Mouse (Mus musculus) fat pad, adult 2 months (tissue): Measurements from ENCODE around the gene Parp3.

Source experiments
- DNase-seq: peaks from one replicate; pipeline ENCODE4 v3.0.0-alpha.2; 2011; ENCODE audit warnings: low read depth, low spot score; ENCODE audit errors: extremely low read depth

Gene Parp3

DNA sequence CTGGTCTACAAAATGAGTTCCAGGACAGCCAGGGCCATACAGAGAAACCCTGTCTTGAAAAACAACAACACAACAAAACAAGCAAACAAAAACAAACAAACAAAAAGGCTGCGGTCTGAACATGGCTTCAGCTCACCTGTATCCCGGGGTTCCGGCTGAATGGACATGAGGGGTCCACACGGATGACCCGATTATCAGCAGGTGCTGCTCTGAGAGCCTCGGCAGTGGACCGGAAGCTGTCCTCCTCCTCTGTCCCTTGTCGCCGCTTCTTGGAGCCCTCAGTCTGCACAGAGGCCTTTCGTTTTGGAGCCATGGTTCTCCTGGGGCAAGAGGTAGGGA is 1.1 kb downstream of the Parp3 start, which contains the start of gene Rrp9:
Gene Rrp9 (plus strand): TSS at position 301 of the 339 bp plus-strand sequence.
- no peak for DNase-seq

DNA sequence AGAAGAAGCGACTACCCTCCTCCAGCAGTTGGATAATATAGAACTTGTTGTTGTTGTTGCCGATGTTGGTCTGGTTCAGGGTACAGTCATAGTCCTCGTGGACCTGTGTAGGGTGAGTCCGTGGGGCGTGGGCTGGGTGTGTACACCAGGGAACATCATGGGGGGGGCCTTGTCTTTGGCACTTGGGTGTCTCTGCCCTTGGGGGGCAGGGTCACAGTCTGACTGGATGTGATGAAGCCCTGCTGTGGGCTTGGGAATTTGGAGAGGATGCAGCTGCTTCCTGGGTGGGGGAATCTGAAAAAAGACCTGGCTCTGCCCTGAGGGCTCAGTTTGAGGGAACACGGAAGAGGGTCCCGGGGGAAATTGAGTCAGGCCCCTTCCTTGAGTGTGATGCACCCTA is 1.7 kb downstream of the Parp3 start:
- DNase-seq: no peak

DNA sequence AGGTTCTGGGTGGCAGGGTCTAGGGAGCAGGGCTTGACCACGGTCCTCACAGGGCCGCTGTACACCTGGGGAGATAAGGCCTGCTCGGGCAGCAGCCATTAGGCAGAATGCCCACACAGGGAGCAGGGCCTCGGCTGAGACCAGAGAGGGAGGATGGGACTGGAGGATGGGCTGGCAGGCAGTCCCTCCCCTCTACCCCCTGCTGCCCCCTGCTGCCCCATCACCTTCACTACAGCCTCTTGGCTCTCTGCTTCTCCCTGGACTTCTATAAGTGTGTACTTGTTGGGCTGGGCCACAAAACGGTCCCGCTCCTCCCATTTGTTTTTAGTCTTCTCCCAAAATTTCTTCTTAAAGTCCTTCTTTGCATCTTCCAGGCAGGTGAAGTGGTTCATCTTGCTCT is 2.3 kb downstream of the Parp3 start:
- no peak for DNase-seq

DNA sequence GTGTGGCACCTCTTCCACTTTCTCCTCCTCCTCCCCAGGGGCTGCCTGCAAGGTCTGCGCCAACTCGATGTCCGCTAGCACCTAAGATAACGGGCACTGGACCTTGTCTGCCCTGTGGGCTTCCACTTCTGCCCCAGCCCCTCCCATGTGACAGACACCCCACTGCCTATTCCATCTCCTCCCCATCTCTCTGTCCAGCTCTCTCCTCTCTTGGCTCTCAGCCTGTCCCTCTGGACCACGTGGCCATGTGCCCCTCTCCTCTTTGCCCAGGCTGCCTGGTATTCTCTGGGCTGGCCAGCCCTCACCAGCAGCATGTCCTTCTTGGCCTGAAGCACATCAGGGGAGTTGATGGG is 3.0 kb downstream of the Parp3 start:
- no peak for DNase-seq

DNA sequence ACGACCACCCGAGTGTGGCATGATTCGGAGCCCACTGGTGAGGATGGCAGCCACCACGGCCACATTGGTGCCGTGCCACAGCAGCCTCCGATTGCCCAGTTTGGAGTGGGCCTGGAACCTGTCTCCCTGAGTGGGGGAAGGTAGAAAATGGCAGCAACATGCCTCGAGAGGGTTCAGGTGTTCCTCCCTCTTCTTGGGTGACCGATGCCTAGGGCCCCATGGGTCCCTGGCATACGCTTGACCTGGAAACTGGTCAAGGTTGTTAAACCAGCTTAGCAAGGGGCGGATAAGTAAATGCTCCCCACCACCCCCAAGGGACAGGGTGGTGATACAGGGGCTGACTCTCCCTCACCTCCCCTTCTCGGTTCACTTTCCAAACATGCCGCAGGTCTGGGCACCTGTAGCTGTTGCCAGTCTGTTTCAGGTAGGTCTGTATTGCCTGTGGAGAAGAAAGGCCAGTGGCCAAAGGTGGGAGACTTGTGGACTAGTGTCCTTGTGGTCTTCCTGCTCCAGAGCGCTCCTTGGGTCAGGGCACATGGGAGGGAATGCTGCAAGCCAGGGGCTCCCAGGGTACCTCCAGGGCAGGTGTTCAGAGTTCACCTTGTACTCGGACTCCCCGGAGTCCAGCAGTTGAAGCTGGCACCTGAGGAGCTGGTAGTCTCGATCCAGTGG is 3.5 kb downstream of the Parp3 start:
- no peak for DNase-seq

DNA sequence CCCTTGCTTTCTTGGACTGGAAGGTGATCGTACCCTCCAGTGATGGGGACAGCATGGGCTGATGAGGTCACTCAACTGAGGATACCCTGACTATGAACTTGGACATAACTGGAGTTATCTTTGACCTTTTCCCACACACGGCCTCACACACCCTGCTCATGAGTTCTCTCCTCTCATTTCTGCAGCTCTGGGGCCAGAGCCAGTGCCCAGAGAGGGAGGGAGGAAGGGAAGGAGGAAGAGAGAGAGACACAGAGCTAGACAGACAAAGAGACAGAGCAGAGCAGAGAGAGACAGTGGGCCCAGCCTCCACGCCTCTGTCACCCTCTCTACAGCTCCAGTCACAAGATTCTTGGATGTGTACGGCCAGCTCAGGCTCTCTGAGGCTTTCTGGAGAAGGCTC is 4.4 kb downstream of the Parp3 start:
- no peak for DNase-seq

DNA sequence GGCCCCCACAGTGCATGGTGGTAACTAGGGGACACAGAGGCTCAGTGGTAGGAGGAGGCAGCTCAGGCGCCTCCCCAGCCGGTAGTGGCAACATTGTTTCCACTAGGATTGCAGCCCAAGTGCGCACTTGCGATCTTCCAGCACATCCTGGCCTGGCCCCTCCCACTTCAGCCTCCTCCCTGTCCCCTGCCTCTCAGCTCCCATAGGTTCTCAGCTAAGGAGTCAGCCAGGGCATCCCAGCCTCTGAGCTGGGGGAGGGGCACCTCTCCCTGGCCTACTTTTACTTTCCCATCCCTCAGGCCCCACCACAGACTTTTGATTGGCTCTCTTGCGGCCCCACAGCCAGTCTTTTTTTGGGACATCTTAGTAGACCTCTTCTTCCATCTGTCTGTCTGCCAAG is 4.9 kb downstream of the Parp3 start:
- DNase-seq: no peak

DNA sequence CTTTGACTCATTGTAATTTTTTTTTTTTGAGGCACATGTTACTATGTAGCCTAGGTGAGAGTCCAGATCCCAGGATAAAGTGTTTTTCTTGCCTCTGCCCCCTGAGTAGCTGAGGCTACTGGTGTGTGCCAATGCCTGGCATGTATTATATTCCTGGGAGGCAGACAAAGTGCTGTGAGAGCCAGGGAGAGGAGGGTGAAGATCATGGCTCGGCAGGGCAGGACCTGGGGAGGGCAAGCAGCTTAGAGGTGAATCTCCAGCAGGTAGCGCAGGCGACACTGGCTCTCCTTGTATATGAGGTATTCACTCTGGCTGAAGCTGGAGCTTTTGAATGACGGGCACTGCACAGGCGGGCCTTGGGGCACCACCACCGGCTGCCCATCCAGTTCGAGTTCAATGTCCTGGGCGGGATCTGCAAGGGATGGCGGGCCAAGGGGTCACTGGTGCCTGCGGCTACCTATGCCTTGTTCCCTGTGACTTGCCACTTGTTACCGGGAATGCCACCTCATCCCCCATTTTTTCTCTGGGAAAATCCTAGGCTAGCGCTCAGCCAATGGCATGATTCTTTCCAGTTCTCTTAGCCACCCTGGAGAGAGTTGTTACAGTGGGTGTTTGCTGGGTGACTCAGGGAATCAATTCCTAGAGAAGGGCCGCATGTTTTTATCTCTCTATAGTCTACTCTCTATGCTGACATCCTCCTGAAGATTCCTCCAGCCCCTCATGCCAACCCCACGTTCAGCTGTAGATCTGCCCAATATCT is 5.6 kb downstream of the Parp3 start:
- DNase-seq: no peak

DNA sequence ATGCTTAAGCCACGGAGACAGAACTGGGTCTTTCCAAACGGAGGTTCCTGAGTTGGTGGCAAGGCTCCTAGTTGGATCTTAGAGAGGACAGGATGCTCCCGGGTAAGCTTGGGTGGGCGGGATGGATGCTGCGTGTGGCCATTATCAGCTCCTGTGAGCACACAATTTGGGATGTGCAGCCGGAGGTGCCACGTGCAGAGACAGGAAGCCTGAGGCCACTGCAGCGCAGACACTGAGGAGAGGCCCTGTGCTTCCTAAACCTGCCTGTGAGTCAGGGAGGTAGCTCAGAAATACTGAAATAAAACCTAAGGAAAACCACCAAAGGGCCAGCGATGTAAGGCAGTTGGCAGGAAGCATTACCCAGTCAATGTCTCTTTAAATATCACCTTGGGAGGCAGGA is 7.0 kb downstream of the Parp3 start:
- DNase-seq: no peak

DNA sequence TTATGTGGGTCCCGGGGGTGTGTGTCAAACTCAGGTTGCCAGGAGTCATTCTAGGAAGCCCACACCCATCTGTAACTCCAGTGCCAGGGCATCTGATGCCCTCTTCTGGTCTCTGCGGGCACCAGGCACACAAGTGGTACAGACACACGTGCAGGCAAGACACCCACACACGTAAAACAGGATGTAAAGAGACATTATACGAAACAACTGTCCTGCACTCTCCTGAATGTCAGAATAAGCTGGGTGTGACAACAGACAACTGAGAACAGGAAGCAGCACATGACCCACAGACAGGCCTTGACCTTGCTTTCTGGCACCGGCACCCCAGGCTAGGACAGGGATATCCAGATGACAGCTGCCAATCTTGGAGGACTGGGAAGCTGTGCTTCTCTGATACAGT is 7.4 kb downstream of the Parp3 start:
- DNase-seq: no peak

DNA sequence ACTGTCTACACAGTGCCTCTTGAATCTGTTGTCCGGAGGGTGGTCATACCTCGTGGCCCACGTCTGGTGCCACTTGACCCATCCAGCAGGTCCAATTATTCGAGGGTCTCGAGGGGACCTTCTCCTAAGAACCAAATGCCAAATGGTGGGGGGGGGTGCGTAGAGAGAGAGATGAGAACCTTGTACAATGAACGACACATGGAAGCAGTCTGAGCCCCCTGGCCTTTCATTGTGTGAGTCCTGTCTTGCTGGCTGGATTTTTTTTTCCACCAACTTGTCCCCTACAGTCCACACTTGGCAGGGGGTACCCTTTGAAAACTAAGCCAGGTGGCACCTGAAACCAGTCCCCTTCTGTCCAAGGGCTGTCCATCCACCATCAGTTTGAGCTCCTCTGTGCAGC is 9.0 kb downstream of the Parp3 start:
- DNase-seq: no peak

DNA sequence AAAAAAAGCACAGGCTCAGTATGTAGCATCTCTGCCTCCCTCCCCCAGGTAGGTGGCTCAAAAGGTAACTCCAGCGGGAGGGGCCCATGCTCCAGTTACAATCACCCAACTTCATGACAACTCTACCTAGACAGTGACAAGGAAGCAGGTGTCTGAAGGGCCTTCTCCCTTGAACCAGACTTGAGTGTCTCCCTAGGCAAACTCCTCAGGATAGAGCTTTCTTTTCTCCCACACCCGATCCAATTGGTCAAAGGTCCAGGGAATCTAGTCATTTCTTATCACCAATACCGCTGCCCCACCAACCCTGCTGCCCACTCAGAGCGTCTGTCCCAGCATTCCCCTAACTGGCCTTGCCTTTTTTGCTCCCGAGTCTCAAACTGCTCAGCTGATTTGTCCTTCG is 10.0 kb downstream of the Parp3 start:
- no peak for DNase-seq

DNA sequence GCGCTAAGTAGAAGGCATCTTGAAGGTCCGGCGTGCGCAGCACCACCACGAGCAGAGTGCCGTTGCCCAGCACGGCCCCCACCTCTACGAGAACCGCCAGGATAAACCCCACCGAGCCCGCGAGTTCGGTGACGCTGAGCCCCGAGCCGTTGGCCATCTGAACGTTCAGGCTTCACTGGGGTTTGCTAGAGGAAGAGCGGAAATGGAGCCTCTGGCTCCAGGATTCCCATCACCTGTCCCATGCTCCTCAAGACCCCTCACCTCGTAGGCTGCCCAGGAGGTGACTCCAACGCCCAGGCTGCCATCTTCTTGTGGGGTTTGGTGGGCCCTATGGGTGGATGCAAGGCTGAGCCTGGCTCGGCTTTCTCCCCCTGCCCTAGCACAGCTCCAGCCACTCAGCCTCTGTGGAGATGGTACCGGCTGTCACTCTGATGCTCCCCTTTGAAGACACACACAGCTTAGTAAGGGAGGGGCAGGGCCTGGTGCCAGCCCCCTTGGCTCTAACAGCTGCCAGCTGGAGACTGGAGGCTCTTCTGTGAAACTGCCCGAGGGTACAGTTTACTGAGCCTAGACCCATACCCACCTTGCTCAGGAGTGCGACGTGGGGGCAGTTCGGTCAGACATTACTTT is 11.1 kb downstream of the Parp3 start, which contains the start of gene Gpr62:
Gene Gpr62 (minus strand): TSS at position 368 of the 630 bp plus-strand sequence.
- DNase-seq: no peak

DNA sequence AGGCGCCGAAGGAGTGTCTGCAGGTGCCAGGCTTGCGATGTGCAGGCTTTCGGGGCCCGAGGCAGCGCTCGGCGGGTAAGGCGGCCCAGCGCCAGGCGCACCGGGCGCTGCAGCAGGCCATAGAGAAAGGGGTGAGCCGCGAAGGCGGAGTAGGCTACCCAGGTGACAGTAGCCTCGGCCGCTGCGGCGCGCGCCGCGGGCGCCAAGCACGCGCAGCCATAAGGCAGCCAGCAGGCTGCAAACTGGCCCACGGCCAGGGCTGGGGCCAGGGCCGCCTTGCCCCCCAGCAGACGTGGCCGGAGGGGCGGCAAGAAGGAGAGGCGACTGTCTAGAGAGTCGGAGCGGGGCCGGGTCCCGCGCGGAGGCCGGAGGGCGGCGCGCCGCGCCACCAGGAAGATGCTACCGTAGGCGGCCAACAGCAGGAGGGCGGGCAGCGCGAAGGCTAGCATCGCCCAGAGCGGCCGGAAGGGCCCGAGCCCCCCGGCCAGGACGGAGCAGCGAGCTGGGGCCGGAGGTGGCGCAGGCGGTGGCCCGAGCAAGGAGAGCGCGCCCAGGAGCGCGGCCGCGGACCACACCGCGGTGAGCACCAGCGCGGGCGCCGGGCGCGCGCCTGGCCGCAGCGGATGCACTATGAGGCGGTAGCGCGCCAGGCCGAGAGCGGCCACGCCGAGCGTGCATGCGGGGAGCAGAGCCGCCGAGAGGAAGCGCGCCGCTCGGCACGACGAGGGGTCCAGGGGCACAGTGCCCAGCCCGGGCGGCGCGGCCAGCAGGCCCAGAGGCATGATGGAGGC is 11.8 kb downstream of the Parp3 start:
- no peak for DNase-seq

DNA sequence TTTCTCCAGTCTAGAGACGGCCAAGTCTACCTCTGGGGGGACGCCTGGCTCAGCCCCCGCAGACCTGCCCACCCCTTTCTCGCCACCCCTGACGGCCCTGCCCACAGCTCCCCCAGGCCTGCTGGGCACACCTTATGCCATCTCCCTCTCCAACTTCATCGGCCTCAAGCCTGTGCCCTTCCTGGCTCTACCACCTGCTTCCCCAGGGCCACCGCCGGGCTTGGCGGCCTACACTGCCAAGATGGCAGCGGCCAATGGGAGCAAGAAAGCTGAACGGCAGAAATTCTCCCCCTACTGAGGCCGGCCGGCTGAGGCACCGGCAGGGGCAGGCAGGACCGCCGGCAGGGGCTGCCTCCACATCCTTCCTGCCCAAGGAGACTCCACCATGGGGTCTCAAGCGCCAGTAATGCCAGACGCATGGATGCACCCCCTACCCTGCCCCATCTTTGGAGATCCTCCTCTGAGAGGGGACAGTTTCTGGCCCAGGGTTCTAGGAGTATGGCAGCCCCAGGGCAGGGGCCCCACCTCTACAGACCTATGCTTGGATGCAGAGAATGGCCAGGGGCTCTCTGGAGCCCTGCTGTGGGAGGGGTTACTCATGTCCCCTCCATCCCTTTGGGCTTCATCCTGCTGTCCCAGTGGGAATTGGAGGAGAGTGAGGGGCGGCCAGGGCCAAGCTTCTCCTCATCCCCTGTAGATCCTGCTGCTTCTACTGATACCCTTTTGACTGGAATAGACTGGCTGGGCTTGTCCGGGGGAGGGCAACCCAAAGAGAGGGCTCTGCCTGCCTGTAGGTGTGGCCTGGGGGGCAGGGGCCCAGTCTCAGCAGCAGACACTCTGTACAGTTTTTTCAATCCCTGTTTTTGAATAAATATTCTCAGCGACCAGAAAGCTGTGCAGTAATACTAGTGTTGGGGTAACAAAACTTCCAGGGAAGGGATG is 13.4 kb downstream of the Parp3 start:
- DNase-seq: no peak

DNA sequence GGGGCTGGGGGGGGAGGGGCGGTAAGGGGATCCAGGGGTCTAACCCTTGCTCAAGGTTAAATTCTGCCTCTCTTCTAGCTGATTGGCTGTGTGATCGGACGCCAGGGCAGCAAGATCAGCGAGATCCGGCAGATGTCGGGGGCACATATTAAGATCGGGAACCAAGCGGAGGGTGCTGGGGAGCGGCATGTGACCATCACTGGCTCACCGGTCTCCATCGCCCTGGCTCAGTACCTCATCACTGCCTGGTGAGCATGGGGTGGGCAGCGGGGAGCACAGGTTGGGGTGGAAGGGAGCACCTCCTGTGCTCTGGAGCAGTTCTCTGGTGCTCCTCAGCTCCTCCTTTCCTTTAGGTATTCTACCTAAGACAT is 14.3 kb downstream of the Parp3 start:
- DNase-seq: no peak

DNA sequence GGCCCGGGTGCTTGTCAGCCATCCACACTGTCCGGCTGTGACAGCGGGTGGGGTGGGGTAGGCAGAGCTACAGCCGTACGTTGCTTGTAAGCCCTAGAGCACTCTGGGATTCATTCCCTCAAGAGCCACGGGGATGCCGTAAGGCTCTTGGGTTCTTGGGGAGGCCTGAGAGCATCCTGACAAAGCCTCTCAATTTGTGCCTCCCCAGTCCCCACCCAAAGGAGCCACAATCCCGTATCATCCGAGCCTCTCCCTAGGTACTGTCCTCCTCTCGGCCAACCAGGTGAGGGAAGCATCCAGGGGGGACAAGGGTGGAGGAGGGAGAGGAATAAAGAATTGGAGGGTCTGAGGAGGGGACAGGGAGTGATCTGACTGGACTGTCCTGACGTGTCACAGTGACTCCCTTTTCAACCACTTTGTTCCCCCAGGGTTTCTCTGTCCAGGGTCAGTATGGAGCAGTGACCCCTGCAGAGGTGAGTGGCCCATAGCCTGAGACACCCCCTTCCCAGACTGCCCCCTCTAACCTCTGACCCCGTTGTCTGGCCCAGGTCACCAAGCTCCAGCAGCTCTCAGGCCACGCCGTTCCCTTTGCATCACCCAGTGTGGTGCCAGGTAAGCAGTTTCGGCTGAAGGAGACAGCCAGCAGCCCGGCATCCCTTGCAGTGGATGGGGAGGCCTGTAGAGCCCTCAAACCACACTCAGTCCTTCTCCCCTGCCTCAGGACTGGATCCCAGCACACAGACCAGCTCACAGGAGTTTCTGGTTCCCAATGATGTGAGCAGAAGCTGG is 14.9 kb downstream of the Parp3 start:
- no peak for DNase-seq

DNA sequence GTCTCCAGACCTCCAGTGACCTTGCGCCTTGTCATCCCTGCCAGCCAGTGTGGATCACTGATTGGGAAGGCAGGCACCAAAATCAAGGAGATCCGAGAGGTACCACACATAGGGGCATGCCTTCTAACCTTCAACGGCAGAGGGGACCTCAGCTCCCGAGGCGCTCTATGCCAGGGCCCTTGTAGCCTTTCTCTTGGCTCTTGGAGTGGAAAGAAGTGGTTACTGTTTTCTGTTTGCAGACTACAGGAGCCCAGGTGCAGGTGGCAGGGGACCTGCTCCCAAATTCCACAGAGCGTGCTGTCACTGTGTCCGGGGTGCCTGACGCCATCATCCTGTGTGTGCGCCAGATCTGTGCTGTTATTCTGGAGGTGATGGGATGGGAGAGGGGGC is 15.7 kb downstream of the Parp3 start:
- no peak for DNase-seq

DNA sequence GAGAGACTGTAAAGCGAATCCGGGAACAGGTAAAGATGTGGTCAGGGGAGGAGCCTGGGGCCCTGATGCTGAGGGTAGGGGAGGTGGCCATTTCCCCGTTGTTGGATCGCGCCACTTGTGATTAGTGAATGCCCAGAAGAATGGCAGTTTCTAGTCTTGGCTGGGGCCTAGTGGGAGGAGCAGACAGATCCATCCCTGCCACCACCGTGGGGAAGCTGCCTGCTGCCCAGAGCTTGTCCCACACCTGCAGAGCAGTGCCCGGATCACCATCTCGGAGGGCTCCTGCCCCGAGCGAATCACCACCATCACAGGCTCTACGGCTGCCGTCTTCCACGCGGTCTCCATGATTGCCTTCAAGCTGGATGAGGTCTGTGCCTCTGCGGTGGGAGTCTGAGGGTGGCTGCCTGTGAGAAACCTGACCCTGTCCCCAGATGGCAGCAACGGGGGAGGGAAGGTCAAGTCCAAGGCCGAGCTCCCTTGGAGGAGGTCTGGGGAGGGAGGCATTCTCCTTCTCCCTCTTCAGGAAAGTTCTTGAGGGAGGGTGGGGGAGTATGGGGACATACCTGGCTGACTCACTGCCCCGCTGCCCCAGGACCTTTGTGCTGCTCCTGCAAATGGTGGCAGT is 16.2 kb downstream of the Parp3 start:
- no peak for DNase-seq
